Mouse (Mus musculus): ENCODE measurements around the gene Epb41l2.

Gene Epb41l2

DNA sequence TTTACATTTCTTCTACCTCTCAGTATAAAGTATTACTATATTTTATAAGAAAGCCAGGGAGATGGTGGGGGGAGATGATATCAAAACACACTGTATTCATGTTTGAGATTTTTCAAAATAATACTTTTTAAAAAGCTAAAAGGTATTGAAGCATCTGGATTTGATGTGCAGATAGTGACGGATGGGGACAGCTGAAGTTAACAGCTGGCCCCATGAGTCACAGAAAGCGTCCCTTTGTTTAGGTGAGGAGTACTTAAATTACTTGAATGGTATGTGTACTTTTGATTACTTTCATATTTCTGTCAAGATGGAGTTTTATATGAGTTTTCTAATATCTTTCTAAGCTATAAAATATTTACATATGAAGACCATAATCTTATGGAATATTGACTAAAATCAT lies 112.3 kb downstream of the Epb41l2 start:
- no peak for DNase-seq (ENCODE audit: extremely low spot score, low read depth, low spot score)

DNA sequence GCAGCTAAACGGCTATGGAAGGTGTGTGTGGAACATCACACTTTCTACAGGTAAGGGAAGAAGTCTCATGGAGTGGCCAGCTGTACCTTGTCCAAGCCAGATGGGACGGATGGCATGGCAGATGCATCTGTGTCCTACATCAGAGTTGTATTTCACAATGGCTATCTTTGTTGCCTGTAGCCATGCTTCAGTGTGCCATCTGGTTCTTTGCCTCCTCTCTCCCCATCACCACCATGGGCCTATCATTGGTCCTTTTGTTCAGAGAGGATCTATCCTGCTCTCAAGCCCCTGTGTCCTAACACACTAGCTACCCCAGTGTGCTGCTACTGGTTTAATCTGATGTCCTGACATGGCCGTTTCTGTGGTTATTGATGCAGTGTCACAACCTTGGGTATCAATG lies 120.1 kb downstream of the Epb41l2 start:
- DNase-seq (ENCODE audit: extremely low spot score, low read depth, low spot score) = no peak

DNA sequence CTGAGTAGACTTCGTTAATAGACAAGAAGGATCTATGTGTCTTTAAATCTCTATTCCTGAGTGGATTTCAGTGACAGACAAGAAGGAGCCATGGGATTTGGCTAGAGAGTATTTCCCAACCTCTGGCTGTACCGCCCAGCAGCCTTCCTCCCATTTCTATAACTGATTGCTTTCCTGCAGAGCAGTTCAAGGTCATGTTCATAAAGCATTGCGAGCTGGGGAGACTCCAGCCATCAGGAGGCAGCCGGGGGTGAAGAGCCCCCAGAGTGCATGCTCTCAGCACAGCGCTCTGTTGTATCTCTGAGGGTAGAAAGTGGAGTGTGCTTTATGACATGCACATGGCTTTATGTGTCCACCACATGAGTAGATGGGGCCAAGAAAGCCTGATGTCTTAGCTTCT lies 123.2 kb downstream of the Epb41l2 start:
- DNase-seq (ENCODE audit: extremely low spot score, low read depth, low spot score) = no peak

DNA sequence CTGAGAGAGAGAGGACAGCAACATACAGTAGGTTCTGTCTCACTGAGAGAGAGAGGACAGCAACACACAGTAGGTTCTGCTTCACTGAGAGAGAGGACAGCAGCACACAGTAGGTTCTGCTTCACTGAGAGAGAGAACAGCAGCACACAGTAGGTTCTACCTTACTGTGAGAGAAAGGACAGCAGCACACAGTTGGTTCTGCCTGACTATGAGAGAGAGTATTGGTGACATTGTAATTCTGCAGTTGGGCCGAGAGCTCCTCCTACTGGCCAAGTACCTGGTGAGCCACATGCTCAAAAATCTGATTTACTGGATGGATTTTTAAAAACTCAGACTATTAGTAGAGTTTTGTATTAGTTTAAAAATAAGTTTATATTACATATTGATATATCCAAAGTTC lies 128.9 kb downstream of the Epb41l2 start:
- DNase-seq (ENCODE audit: extremely low spot score, low read depth, low spot score) = peak; percentile 12

DNA sequence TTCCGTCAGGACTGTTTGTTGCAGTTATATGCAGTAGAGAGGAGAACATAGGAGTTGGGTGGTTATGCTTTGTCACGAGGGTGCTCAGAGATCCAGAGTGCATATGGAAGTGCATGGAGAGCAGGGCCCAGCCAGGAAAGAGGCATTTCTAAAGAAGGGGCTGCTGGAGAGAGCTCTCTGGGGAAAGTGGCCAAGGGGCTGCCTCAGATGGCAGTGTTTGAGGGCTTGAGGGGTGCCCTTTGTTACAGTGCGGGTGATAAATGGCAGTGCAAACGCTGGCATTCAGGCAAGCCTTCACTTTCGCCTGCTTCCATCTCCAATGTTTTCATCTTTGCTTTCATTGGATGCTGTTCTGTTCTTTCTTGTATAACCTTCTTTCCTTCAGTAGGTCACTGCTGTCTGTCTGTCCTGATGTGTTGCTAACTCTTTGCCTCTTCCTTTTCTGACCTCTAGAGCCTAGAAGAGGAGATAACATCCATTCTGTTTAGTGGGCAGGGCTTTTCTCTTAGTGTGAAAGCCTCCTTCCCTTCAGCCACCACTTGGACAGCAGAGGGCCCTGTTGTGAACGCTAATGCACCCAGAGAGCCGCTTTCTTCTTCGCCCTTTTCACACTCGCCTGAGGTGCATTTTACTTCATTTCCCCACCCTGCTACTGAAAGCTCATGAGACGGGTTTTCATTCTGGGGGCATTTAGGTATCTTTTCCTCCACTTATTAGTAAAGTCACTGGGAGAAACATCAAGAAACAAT lies 139.9 kb downstream of the Epb41l2 start:
- no peak for DNase-seq (ENCODE audit: extremely low spot score, low read depth, low spot score)

DNA sequence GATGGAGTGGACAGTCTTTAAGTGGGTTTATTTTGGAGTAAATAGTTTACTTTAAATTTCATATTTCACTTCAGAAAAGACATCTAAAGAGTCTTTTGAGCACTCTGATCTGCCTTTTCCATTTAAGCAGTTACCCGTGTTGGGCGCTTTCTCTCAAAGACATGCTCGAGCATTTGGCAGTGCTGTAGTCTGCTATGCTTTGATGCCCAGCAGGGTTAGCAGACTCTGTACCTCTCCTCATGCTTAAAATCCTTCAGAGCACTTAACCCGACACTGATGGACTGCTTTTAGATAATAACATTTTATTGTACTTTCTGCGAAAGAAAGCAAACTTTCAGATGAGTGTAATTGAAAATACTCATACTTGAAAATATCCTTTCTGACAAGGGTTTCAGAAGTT lies 143.7 kb downstream of the Epb41l2 start:
- no peak for DNase-seq (ENCODE audit: extremely low spot score, low read depth, low spot score)

DNA sequence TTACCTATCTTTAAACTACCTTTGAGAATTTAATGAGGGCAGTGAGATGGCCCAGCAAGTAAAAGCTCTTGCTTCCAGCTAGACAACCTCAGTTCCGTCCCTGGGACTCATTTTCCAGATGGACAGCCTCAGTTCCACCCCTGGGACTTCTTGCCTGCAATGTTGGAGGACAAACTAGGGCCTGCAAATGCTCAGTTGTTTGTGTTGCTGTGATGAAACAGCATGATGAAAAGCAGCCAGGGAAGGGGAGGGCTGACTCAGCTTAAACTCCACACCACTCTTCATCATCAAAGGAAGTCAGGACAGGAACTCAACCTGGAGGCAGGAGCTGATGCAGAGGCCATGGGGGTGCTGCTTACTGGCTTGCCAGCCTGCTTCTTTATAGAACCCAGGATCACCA lies 154.2 kb downstream of the Epb41l2 start:
- no peak for DNase-seq (ENCODE audit: extremely low spot score, low read depth, low spot score)

DNA sequence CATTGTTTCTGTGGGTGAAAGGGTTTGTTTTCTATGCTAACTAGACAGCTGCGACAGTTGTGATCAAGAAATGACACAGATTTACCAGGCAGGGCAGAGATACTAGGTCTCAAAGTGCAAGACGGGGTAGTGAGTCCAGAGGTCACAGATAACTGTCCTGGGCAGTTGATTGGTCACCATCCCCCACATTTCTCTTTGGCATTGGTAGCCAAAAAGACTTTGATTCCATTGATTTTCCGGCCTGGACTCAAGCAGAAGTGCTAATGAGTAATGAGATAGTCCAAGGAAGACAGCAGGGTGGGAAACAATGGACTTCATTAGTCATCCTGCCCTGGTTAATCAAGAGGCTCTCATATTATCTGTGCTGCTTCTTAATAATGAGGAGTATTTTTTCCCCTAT lies 160.4 kb downstream of the Epb41l2 start:
- DNase-seq (ENCODE audit: extremely low spot score, low read depth, low spot score) = no peak

DNA sequence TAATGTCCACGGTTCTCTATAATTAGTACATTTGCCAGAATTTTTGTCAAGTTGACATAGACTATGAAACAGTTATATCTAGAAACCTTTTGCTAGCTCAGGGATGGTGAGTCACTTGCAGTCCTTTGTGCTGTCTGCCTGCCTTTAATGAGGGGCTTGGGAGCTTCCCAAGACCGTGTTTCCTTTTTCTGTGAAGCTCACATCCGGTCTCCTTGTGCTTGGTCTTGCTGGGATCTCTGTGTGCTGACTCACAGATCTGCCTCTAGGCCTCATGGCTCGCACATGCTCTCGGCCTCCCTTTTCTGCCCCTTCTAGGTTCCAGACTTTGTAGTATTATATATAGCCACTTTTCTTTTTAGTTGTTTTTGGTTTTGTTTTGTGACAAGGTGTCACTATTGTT lies 160.8 kb downstream of the Epb41l2 start:
- no peak for DNase-seq (ENCODE audit: extremely low spot score, low read depth, low spot score)

DNA sequence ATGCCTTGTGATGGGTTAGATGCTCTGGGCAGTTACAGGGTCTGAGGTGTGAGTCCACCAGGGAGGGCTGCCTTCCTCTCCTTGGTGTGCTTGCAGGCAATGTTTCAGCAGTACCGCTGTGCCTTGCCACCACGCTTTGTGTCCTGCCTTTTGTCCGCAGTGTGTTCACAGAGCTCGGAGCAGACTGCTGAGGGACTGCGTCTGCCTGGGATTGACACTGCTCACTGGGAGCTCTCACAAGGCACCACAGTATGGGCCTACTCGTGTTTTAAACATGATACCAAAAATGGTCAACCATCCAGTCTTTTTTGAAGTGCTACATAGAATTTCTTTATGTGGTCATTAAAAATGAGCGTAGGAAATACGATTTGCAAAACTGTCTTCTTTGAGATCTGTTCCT lies 164.1 kb downstream of the Epb41l2 start:
- DNase-seq (ENCODE audit: extremely low spot score, low read depth, low spot score) = no peak

DNA sequence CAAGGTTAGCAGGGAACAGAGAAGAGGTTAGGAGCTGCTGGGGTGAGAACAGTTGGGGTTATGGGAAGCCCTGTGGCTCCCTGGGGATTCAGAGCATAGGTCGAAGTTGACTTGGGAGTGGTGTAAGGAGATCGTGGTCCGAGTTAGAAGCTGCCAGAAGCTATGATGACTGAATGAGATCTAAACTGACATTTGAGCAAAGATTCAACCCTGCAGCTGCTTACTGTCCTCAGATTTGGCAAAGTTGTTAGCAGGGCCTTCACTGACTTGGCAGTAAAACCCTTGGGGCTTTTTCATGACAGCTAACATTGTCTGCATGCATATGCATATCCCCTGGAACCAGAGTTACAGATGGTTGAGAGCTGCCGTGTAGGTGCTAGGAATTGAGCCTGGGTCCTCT lies 166.6 kb downstream of the Epb41l2 start:
- no peak for DNase-seq (ENCODE audit: extremely low spot score, low read depth, low spot score)

DNA sequence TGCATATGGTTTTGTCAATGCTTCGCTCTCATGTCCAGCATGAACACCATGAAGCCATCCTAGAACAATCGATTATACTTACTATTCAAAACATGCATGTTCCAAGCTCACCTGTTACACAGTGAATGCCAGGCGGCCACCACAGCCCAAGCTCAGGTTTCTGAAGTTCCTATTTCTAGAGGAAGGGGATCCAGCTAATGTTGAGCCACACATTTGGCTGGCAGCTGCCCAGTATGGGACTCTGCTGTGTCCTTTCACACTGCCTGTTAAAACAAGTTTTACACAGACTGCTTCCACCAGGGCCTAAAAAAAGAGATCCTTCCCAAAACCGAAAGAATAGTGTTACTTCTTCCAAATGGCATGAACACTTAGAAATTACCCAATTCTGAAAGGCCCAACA lies 167.0 kb downstream of the Epb41l2 start:
- DNase-seq (ENCODE audit: extremely low spot score, low read depth, low spot score) = no peak

DNA sequence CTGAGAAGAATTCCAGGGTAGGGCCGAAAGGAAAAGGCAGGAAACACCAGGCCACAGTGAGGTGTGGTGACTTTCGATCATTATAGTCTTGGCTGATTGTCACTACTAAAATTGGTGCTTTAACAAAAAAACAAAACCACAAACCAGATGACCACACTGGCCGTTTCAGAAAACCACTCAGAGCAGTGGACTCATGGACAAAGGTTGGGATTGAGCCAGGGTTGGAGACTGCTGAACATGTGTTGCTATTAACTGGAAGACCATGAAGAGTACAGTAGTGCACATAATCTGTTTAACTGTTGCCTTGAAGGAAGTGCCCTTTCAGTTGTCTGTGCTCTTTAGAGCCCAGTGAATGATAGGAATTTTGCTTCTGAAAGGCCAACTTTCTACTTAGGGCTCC lies 167.5 kb downstream of the Epb41l2 start:
- no peak for DNase-seq (ENCODE audit: extremely low spot score, low read depth, low spot score)

DNA sequence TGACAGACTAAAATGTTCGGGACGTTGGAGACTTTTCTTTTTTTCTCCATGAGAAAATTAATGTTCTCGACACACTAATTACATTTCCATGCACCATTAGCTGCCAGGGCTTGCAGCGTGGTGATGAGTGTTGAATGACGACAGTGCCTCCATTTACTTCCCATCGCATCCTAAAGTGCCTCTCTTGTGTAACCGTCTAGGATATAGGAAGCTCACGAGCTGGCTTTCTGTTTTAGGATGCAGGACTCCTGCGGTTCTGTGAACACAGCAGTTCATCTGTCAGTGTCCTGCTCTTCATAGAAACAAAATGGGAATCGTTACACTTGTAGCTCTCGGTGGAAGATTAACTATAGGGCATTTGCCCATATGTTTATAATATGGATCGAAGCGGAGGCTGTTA lies 171.7 kb downstream of the Epb41l2 start:
- no peak for DNase-seq (ENCODE audit: extremely low spot score, low read depth, low spot score)

DNA sequence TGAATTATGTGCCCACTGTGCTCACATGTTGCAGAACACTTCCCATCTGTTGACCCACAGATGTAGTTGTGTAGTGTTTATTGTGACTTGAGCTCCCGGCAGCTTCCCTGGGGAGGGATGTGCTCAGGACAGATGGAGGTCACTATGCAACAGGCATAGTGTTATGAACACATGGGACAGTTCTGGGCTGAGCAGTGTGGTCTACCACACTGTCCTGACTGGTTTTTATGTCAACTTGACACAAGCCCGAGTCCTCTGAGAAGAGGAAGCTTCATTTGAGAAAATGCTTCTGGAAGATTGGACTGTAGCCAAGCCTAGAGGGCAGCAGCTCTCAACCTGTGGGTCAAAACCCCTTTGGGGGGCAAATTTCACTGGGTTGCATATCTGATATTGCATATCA lies 173.5 kb downstream of the Epb41l2 start:
- DNase-seq (ENCODE audit: extremely low spot score, low read depth, low spot score) = no peak

DNA sequence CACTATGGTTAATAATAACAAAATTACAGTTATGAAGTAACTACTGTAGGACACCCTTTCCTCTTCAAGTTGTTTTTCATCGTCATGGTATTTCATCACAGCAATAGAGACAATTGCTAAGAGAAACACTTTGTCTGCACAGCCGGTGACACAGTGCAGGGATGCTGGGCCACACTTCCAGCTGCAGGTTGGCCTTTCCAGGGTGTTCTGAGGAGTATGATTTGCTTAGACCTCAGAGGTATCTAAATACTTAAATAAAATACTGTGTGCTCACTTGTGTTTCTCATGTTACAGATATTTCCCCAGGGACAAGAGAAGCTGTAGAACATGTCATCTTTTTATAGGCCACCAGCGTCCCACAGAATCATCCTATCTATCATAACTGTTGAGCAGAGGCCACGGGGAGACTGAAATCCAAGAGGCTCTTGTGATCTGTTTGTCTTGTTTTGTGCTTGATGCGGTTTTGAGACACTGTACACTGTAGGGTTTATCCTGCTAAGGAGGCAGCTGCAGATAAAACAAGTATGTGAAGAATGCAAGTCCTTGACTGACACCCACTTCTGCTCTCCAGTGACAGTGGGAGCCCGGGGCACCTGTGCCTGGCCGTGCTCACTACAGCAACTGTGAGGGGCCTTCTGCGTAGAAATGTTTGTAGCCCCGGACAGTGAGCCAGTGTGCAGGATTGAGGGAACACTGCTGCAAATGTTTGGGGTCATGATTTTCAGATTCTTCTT lies 174.1 kb downstream of the Epb41l2 start:
- no peak for DNase-seq (ENCODE audit: extremely low spot score, low read depth, low spot score)

DNA sequence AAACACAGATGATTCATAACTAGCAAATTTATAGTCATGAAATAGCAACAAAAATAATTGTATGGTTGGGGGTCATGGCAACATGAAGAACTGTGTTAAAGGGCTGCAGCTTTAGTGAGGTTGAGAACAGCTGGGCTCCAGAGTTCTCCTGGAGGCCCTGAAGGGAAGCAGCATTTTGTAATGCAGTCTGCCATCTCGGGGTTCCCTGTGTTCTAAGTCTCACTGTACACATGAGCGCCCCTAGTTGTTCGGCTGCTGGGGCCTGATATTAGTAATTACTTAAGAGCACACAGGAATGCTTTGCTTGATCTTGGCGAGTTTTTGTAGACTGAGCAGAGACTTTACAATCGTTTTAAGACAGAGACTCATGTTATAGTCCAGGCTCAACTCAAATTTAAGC lies 174.9 kb downstream of the Epb41l2 start:
- no peak for DNase-seq (ENCODE audit: extremely low spot score, low read depth, low spot score)

DNA sequence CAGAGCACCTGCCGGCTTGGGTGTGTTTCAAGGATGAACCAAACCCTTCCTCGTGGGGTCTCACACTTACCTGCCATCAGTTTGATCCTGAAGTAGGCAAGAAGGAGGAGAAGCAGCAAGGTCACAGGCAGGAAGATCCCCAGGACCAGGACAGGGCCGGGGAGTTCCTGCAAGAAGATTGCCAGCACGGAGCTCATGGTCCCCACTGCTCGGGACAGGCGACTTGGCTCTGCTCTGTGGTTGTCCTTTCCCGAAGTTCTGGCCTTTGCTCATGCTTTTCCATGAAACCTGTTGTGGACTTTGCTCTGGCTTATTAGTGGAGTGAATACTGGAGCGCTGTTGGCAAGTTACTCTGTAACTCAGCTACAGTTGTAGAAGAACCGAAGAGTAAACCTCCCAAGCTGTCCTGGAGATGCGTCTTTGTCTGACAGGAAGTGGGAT lies 176.3 kb downstream of the Epb41l2 start, which contains the start of gene Smlr1:
Gene Smlr1 (minus strand): TSS at position 377 of the 441 bp plus-strand sequence.
- DNase-seq (ENCODE audit: extremely low spot score, low read depth, low spot score) = no peak

DNA sequence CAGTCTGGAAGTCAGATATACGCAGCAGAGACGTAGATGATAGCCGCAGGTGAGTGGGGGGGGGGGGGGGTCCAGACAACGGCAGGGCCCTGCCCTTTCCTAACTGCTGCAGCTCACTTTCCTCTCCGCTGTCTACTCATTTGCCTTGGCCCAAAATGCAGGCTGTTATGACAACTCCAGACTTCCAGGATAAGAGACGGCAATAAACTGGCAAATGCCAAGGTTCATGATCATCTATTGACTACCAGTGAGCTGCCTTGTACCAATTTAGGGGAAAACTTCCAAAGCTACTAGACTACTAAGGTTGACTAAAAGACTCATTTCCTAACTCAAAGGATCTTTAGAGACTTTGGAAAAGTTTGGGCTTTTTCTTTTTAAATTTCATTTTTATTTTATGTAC lies 177.0 kb downstream of the Epb41l2 start:
- no peak for DNase-seq (ENCODE audit: extremely low spot score, low read depth, low spot score)

DNA sequence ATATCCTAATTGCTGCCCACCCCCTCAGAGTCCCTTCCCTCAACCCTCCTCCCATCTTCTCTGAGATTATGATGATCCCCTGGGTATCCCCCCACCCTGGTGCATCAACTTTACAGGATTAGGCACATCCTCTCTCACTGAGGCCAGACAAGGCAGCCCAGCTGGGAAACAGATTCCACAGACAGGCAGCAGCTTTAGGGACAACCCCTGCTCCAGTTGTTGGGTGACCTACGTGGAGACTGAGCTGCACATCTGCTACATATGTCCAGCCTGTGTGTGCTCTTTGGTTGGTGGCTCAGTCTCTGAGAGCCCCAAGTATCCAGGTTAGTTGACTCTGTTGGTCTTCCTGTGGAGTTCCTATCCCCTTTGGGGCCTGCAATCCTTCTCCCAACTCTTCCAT lies 179.1 kb downstream of the Epb41l2 start:
- DNase-seq (ENCODE audit: extremely low spot score, low read depth, low spot score) = no peak

DNA sequence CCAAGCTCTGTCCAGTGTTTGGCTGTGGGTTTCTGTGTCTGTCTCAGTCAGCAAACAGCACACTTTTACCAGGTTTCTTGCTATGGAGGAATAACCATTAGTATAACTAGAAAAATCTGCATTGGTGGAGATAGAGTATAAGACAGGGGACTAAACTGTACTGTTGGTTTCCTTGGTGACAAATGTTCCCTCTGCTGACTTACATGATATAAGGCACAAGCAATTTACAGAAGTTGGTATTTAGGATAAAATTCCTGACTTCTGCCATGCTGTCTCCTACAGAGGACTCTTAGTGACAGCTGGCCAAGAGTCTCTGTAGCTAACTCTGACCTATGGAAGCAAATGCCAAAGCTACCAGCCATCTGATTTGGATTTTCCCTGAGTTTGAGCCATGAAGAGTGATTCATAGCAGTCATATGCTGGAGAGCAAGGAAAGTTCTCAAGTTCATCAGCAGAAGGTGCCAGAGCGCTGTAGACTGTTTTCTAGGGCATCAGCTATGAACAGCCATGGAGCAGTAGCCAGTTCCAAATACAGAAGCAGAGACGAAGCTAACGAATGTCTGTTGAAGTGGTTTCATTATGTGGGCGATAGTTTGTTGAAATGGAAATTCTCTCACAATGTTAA lies 179.7 kb downstream of the Epb41l2 start:
- DNase-seq (ENCODE audit: extremely low spot score, low read depth, low spot score) = no peak

DNA sequence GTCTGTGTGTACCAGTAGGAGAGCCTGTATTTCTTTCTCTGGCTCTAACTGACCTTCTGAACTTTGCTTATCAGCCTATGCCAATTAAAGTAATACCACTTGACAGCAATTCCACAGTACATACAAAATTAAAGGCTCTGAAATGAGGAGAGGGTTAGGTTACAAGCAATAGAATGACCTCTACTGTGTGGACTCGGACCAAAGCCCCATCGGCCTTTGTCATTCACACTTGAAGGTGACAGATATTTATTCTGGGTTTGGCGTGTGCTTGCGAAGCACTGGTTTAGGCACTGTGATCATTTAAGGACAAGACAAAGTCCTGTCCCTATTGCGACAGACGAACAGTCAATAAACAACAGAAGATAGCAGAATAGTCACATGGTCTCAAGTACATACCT lies 180.2 kb downstream of the Epb41l2 start:
- no peak for DNase-seq (ENCODE audit: extremely low spot score, low read depth, low spot score)

All from hindlimb bud, embryonic 11.5 days (tissue).